Mouse (Mus musculus) CH12.LX (cell line): ENCODE data around the gene Fbxl17. TPM values are rescaled to one million over a fixed set of nuclear protein-coding genes. Genes with fewer than 3 reads are reported as not detected.

Experiments used
- DNase-seq: peaks from one replicate; pipeline ENCODE4 v3.0.0-alpha.2; 2013; ENCODE audit errors: extremely low read depth
- H3K27ac ChIP-seq: 2 replicates; pipeline ENCODE4 v1.5.1; 2012; ENCODE audit warnings: low read depth, mild to moderate bottlenecking, control low read depth, moderate library complexity; ENCODE audit not compliant: insufficient read depth
- H3K27me3 ChIP-seq: replicated peaks from 2 replicates; pipeline ENCODE3; 2012; ENCODE audit warnings: inconsistent platforms
- H3K36me3 ChIP-seq, 2 experiments: replicated peaks in 1 of 2; 2 replicates each; pipeline versions ENCODE3 to v1.6.1; 2012; ENCODE audit warnings: inconsistent platforms in 1 of 2, low read length in 1 of 2, mild to moderate bottlenecking in 1 of 2, mixed read lengths in 1 of 2, moderate library complexity in 1 of 2; ENCODE audit not compliant: control insufficient read depth in 1 of 2, insufficient read depth in 1 of 2
- H3K4me1 ChIP-seq, 2 experiments: 2 replicates each; pipeline ENCODE4 v1.6.1; 2012; ENCODE audit warnings: inconsistent platforms in 1 of 2, moderate library complexity in 1 of 2; ENCODE audit not compliant: insufficient read depth in 2 of 2, control insufficient read depth in 1 of 2
- H3K4me2 ChIP-seq: 2 replicates; pipeline ENCODE4 v1.6.1; 2012; ENCODE audit warnings: low read depth, mild to moderate bottlenecking, control low read depth; ENCODE audit not compliant: poor library complexity, insufficient read depth, severe bottlenecking
- H3K4me3 ChIP-seq, 3 experiments: fragments of 150-350 bp in 1 of 3; sonication (generic) in 1 of 3; replicated peaks in 1 of 3; 2 replicates each; pipeline versions ENCODE3 to v1.5.1; 2011 to 2012; ENCODE audit warnings: low read depth in 2 of 3, low read length in 2 of 3, mild to moderate bottlenecking in 2 of 3, moderate library complexity in 2 of 3, control low read depth in 1 of 3, improper control_type of control experiment in 1 of 3, inconsistent platforms in 1 of 3, mixed read lengths in 1 of 3; ENCODE audit not compliant: poor library complexity in 1 of 3
- H3K79me2 ChIP-seq: replicated peaks from 2 replicates; pipeline ENCODE4 v1.6.1; 2012; ENCODE audit warnings: mild to moderate bottlenecking, moderate library complexity; ENCODE audit not compliant: control insufficient read depth, poor library complexity, insufficient read depth, severe bottlenecking; ENCODE audit errors: extremely low read depth
- H3K9ac ChIP-seq: 2 replicates; pipeline ENCODE4 v1.6.1; 2012; ENCODE audit warnings: low read depth, mild to moderate bottlenecking, control low read depth, moderate library complexity; ENCODE audit not compliant: insufficient read depth
- H3K9me3 ChIP-seq: replicated peaks from 2 replicates; pipeline ENCODE3; 2012; ENCODE audit warnings: low read length, inconsistent platforms, mixed read lengths
- CHD1 ChIP-seq: IDR thresholded peaks from 2 replicates; pipeline ENCODE4 v1.6.1; 2012; ENCODE audit warnings: low read depth, low read length, improper control_type of control experiment, inconsistent platforms
- ELF1 ChIP-seq: IDR thresholded peaks from 2 replicates; pipeline ENCODE4 v1.6.1; 2014; ENCODE audit warnings: low read depth, mild to moderate bottlenecking, inconsistent platforms, low read length, improper control_type of control experiment
- EP300 ChIP-seq: IDR thresholded peaks from 2 replicates; pipeline ENCODE4 v1.6.1; 2011; ENCODE audit warnings: low read length, improper control_type of control experiment
- GABPA ChIP-seq: IDR thresholded peaks from 2 replicates; pipeline ENCODE4 v1.6.1; 2012; ENCODE audit warnings: low read depth, low read length, improper control_type of control experiment, inconsistent platforms; ENCODE audit not compliant: insufficient replicate concordance
- HCFC1 ChIP-seq: IDR thresholded peaks from 2 replicates; pipeline ENCODE4 v1.6.1; 2012; ENCODE audit warnings: low read depth, mild to moderate bottlenecking, inconsistent platforms, low read length, improper control_type of control experiment
- IRF4 ChIP-seq: IDR thresholded peaks from 2 replicates; pipeline ENCODE4 v1.6.1; 2014; ENCODE audit warnings: low read depth, mild to moderate bottlenecking, inconsistent platforms, low read length, improper control_type of control experiment
- JUN ChIP-seq: IDR thresholded peaks from 2 replicates; pipeline ENCODE4 v1.6.1; 2011; ENCODE audit warnings: low read depth, mild to moderate bottlenecking, low read length, improper control_type of control experiment, moderate library complexity; ENCODE audit not compliant: insufficient read depth
- JUND ChIP-seq: conservative IDR thresholded peaks from 2 replicates; pipeline ENCODE4 v1.6.1; 2011; ENCODE audit warnings: low read depth, low read length, improper control_type of control experiment
- MAX ChIP-seq: IDR thresholded peaks from 2 replicates; pipeline ENCODE4 v1.6.1; 2011; ENCODE audit warnings: low read length, improper control_type of control experiment
- MEF2A ChIP-seq: IDR thresholded peaks from 2 replicates; pipeline ENCODE4 v1.6.1; 2014; ENCODE audit warnings: low read depth, mild to moderate bottlenecking, inconsistent platforms, low read length, improper control_type of control experiment, borderline replicate concordance
- MYC ChIP-seq: IDR thresholded peaks from 2 replicates; pipeline ENCODE4 v1.6.1; 2011; ENCODE audit warnings: low read depth, mild to moderate bottlenecking, improper control_type of control experiment, low read length
- NRF1 ChIP-seq: IDR thresholded peaks from 2 replicates; pipeline ENCODE4 v1.6.1; 2014; ENCODE audit warnings: low read depth, mild to moderate bottlenecking, inconsistent platforms, low read length, improper control_type of control experiment, moderate library complexity
- PAX5 ChIP-seq: IDR thresholded peaks from 2 replicates; pipeline ENCODE4 v1.6.1; 2012; ENCODE audit warnings: low read length, inconsistent platforms, mixed read lengths
- POLR2A ChIP-seq: IDR thresholded peaks from 2 replicates; pipeline ENCODE4 v1.6.1; 2011; ENCODE audit warnings: low read depth, mild to moderate bottlenecking, improper control_type of control experiment, low read length
- RAD21 ChIP-seq: IDR thresholded peaks from 2 replicates; pipeline ENCODE4 v1.6.1; 2011; ENCODE audit warnings: low read depth, mild to moderate bottlenecking, low read length, improper control_type of control experiment, moderate library complexity
- SIN3A ChIP-seq: IDR thresholded peaks from 2 replicates; pipeline ENCODE4 v1.6.1; 2012; ENCODE audit warnings: low read length, improper control_type of control experiment, inconsistent platforms
- SMC3 ChIP-seq: IDR thresholded peaks from 2 replicates; pipeline ENCODE4 v1.6.1; 2011; ENCODE audit warnings: low read depth, low read length, improper control_type of control experiment
- TBP ChIP-seq: conservative IDR thresholded peaks from 2 replicates; pipeline ENCODE4 v1.6.1; 2011; ENCODE audit warnings: low read depth, low read length, improper control_type of control experiment
- TCF12 ChIP-seq: IDR thresholded peaks from 2 replicates; pipeline ENCODE4 v1.6.1; 2014; ENCODE audit warnings: low read depth, mild to moderate bottlenecking, inconsistent platforms, low read length, improper control_type of control experiment
- UBTF ChIP-seq: IDR thresholded peaks from 2 replicates; pipeline ENCODE4 v1.6.1; 2012; ENCODE audit warnings: low read depth, mild to moderate bottlenecking, inconsistent platforms, low read length, improper control_type of control experiment, moderate library complexity
- USF1 ChIP-seq: IDR thresholded peaks from 2 replicates; pipeline ENCODE4 v1.6.1; 2014; ENCODE audit warnings: low read depth, mild to moderate bottlenecking, inconsistent platforms, low read length, improper control_type of control experiment
- USF2 ChIP-seq: conservative IDR thresholded peaks from 2 replicates; pipeline ENCODE4 v1.6.1; 2011; ENCODE audit warnings: low read depth, low read length, improper control_type of control experiment
- ZKSCAN1 ChIP-seq: IDR thresholded peaks from 2 replicates; pipeline ENCODE4 v1.6.1; 2012; ENCODE audit warnings: low read depth, inconsistent platforms, low read length, improper control_type of control experiment, borderline replicate concordance
- ZMIZ1 ChIP-seq: IDR thresholded peaks from 2 replicates; pipeline ENCODE4 v1.6.1; 2012; ENCODE audit warnings: low read depth, mild to moderate bottlenecking, inconsistent platforms, low read length, improper control_type of control experiment
- ZNF384 ChIP-seq: IDR thresholded peaks from 2 replicates; pipeline ENCODE4 v1.6.1; 2012; ENCODE audit warnings: low read depth, low read length, improper control_type of control experiment, inconsistent platforms
- dilution Hi-C: fragments of 300-500 bp; cut with MboI; formaldehyde crosslinking; loops from 2 replicates; pipeline ENCODE4 v1.14.3; 2020; ENCODE audit warnings: low sequenced_read_pairs; ENCODE audit not compliant: extremely low pct_unique_long_range_greater_than_20kb, extremely low pct_ligation_motif_present
- in situ Hi-C: fragments of 300-500 bp; cut with MboI; formaldehyde crosslinking; loops from 3 replicates; pipeline ENCODE4 v1.14.3; 2019; ENCODE audit warnings: low sequenced_read_pairs, low pct_ligation_motif_present, low pct_unique_long_range_greater_than_20kb, mixed read lengths
- polyA plus RNA-seq: library from polyadenylated mRNA; unstranded; fragments of >175 nt; gene quantifications from 2 replicates; pipeline ENCODE4 v1.2.1, GENCODE M21; 2012; ENCODE audit warnings: low read depth; ENCODE audit not compliant: insufficient read length
- total RNA-seq, 2 experiments: library from RNA; depleted of rRNA; stranded (reverse); fragments of 300-350 nt in 1 of 2; fragments of >200 nt in 1 of 2; gene quantifications; 2 replicates each; pipeline ENCODE4 v1.2.3; 2012 to 2014

Fbxl17 gene
- total and polyA plus RNA-seq, 3 experiments: 4.0 to 6.9 (median 4.3) TPM

- Histone ChIP-seq H3K4me3 (no peak overlapping the region), H3K27me3 (no peaks in the 10 kb centered on the region), H3K27ac (no peak overlapping the region), H3K9ac (no peak overlapping the region), H3K9me3 (no peaks in the 10 kb centered on the region), H3K4me2 (no peak overlapping the region), H3K79me2 (no peaks in the 10 kb centered on the region), H3K36me3 (no peaks in the 10 kb centered on the region), H3K4me1 (peaks cover 0 to 11% of the 10 kb centered on the region in 2 experiments; a peak in 1 of 4 replicates)
- DNase-seq: no peak
- in situ Hi-C loops (no loop called here), dilution Hi-C loops (no loop called here)
- TF ChIP-seq POLR2A (no peak), IRF4 (no peak), JUND (no peak), PAX5 (no peak), USF1 (no peak), NRF1 (no peak), GABPA (no peak), USF2 (no peak), ZKSCAN1 (no peak)
Measured at GRCm38 (mm10) chr17:63236846-63237245, 263.0 kb downstream of the Fbxl17 start.

DNA sequence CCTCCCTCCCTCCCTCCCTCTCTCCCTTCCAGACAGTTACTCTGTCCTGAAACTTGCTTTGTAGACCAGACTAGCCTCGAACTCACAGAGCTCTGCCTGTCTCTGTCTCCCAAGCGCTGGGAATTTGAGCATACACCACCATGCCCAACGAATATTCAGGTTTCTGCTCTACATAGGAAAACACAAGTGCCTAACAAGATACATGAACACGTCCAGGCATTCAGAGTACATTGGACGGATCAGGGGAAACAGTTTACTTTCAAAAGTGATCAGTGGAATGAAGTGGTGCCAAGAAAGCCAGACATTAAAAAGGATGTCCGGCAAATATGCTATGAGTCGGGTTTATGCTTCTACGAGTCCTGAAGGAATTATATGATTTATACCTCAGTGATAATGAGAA is 263.6 kb downstream of the Fbxl17 start:
- TF ChIP-seq SIN3A (no peak), JUN (no peak), TCF12 (no peak), SMC3 (no peak), ELF1 (no peak), CHD1 (no peak), ZMIZ1 (no peak), MYC (no peak), RAD21 (no peak), JUND (no peak), NRF1 (no peak), MAX (no peak), TBP (no peak), ZNF384 (no peak), UBTF (no peak), EP300 (no peak), HCFC1 (no peak), MEF2A (no peak)
- dilution Hi-C loops (no loop called here), in situ Hi-C loops (no loop called here)
- Histone ChIP-seq H3K9ac (no peak overlapping the region), H3K36me3 (no peaks in the 10 kb centered on the region), H3K79me2 (no peaks in the 10 kb centered on the region), H3K4me1 (peaks cover 0 to 11% of the 10 kb centered on the region in 2 experiments; a peak in 1 of 4 replicates), H3K9me3 (no peaks in the 10 kb centered on the region), H3K4me3 (no peak overlapping the region), H3K27ac (no peak overlapping the region), H3K4me2 (no peak overlapping the region), H3K27me3 (no peaks in the 10 kb centered on the region)
- DNase-seq: no peak
